Mouse (Mus musculus) spleen, adult 12 weeks (tissue): ENCODE results near the gene Dpp8.
"Not testable (repeated sequence)": the region's sequence is repeated elsewhere in the genome, so short reads cannot be mapped to it uniquely, and the experiment has no call there.

Experiments used
- DNase-seq: peaks from one replicate; pipeline ENCODE4 v3.0.0; 2022; ENCODE audit warnings: low spot score

Gene Dpp8

GRCm38 (mm10) chr9:65021887-65022579 is 10.2 kb upstream of the Dpp8 start:
- DNase-seq = no peak

- DNase-seq = no peak
Measured at GRCm38 (mm10) chr9:65022580-65023135, 9.6 kb upstream of the Dpp8 start.

- DNase-seq = no peak
Measured at GRCm38 (mm10) chr9:65023447-65023846, 8.8 kb upstream of the Dpp8 start.

GRCm38 (mm10) chr9:65027241-65027640 is 5.0 kb upstream of the Dpp8 start:
- no peak for DNase-seq

GRCm38 (mm10) chr9:65028313-65028712 is 3.9 kb upstream of the Dpp8 start:
- no peak for DNase-seq

- peak; percentile 22 for DNase-seq
Measured at GRCm38 (mm10) chr9:65031355-65031754, 859 bp upstream of the Dpp8 start.

- no peak for DNase-seq
Measured at GRCm38 (mm10) chr9:65031894-65032268, 333 bp upstream of the Dpp8 start.

GRCm38 (mm10) chr9:65036456-65036855 is 4.2 kb downstream of the Dpp8 start:
- no peak for DNase-seq

GRCm38 (mm10) chr9:65036861-65037260 is 4.6 kb downstream of the Dpp8 start:
- DNase-seq = no peak

GRCm38 (mm10) chr9:65041430-65041829 is 9.2 kb downstream of the Dpp8 start:
- no peak for DNase-seq

GRCm38 (mm10) chr9:65046993-65047392 is 14.8 kb downstream of the Dpp8 start:
- no peak for DNase-seq

- DNase-seq = no peak
Measured at GRCm38 (mm10) chr9:65049422-65049821, 17.2 kb downstream of the Dpp8 start.

GRCm38 (mm10) chr9:65050981-65051380 is 18.8 kb downstream of the Dpp8 start:
- DNase-seq = no peak

GRCm38 (mm10) chr9:65064251-65064650 is 32.0 kb downstream of the Dpp8 start:
- no peak for DNase-seq

- no peak for DNase-seq
Measured at GRCm38 (mm10) chr9:65070587-65070986, 38.4 kb downstream of the Dpp8 start.

GRCm38 (mm10) chr9:65073555-65073954 is 41.3 kb downstream of the Dpp8 start:
- DNase-seq = no peak

- DNase-seq = no peak
Measured at GRCm38 (mm10) chr9:65074251-65074650, 42.0 kb downstream of the Dpp8 start.

- no peak for DNase-seq
Measured at GRCm38 (mm10) chr9:65074855-65075493, 42.8 kb downstream of the Dpp8 start.

- DNase-seq = no peak
Measured at GRCm38 (mm10) chr9:65077536-65077935, 45.3 kb downstream of the Dpp8 start.

GRCm38 (mm10) chr9:65080141-65080540 is 47.9 kb downstream of the Dpp8 start:
- not testable (repeated sequence) for DNase-seq

GRCm38 (mm10) chr9:65083075-65083765 is 51.0 kb downstream of the Dpp8 start:
- DNase-seq = no peak

GRCm38 (mm10) chr9:65084198-65084807 is 52.1 kb downstream of the Dpp8 start:
- DNase-seq = no peak

GRCm38 (mm10) chr9:65085270-65085669 is 53.1 kb downstream of the Dpp8 start:
- DNase-seq = no peak
